Mouse (Mus musculus): ENCODE results near the gene Mybpc2. TPM values are rescaled to one million over a fixed set of nuclear protein-coding genes. Genes with fewer than 3 reads are reported as not detected.

The Mybpc2 gene
- polyA plus RNA-seq, 1 experiment from 2014 or later, result 0.22 TPM

DNA sequence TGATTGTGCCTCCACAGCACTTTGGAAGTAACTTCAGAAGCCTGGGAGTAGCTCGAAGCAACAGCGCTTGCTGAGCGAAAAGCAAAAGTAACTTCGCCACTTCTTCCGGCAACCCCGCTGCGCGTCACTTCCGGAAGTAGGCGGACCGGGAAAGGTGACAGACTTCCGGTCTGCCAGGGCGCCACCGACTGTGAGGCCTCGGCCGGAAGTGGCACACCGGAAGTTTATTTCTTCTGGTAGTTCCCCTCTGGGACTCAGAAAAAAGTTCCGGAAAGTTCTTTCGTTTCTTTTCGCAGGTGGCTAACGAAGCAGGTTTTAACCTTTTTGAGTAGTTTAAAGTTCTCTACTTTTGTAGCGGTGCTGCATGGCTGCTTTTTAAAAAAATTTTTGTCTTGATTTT is 29.4 kb upstream of the Mybpc2 start, which contains the start of gene Nr1h2:
Nr1h2 (minus strand) TSS at position 126 of the 400 bp plus-strand sequence.
- H3K27ac ChIP-seq (replicated peaks), result peak within 1 kb of the TSS; percentile 90
- under 1% methylated on average over 22 of the region's 22 CpGs for WGBS
- peaks cover 13% of the 10 kb centered on the region for H3K4me1 ChIP-seq
- H3K36me3 ChIP-seq, result peaks cover 31% of the 10 kb centered on the region
- peak; percentile 71 for ATAC-seq (ENCODE audit: low FRiP score, low read depth)
- no peaks in the 10 kb centered on the region for H3K9me3 ChIP-seq
- peaks cover 8% of the 10 kb centered on the region; the same call in 1 of the 2 replicates for H3K27me3 ChIP-seq
- H3K4me3 ChIP-seq, result peak within 1 kb of the TSS; percentile 83
- peak within 1 kb of the TSS; percentile 60 for H3K4me2 ChIP-seq (replicated peaks)
- H3K9ac ChIP-seq (replicated peaks), result peak within 1 kb of the TSS; percentile 64

DNA sequence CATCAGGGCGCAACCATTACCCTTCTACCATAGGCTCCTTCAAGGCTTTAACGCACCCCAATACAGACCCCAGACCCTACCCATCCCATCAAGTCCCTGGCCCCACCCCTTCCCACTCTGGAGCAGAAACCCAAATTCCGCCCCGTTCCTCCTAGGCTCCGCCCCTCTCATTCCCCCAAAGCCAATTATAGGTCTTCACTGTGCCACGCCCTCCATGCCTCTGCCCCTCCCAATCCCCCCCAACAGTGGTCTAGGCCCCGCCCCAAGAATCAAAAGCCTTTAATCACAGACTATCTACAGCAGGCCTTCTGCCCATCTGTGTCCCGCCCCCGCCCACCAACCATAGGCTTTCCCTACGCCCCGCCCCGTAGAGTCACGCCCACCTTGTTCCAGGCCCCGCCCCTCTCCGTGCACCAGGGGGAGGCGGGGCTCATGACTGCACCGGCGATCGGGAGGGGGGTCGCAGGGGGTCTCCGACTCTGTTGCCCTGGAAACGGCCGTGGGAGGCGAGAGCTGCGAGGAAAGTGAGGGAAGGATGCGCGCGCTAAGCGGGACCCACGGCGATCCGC is 28.8 kb upstream of the Mybpc2 start:
- H3K4me3 ChIP-seq, result peak overlapping the region; percentile 83
- H3K9ac ChIP-seq (replicated peaks), result peak overlapping the region; percentile 64
- peaks cover 8% of the 10 kb centered on the region; the same call in 1 of the 2 replicates for H3K27me3 ChIP-seq
- peak; percentile 71 for ATAC-seq (ENCODE audit: low FRiP score, low read depth)
- peaks cover 31% of the 10 kb centered on the region for H3K36me3 ChIP-seq
- under 1% methylated on average over 32 of the region's 32 CpGs for WGBS
- peak overlapping the region; percentile 90 for H3K27ac ChIP-seq (replicated peaks)
- H3K4me1 ChIP-seq, result peaks cover 13% of the 10 kb centered on the region
- no peaks in the 10 kb centered on the region for H3K9me3 ChIP-seq
- peak overlapping the region; percentile 60 for H3K4me2 ChIP-seq (replicated peaks)

DNA sequence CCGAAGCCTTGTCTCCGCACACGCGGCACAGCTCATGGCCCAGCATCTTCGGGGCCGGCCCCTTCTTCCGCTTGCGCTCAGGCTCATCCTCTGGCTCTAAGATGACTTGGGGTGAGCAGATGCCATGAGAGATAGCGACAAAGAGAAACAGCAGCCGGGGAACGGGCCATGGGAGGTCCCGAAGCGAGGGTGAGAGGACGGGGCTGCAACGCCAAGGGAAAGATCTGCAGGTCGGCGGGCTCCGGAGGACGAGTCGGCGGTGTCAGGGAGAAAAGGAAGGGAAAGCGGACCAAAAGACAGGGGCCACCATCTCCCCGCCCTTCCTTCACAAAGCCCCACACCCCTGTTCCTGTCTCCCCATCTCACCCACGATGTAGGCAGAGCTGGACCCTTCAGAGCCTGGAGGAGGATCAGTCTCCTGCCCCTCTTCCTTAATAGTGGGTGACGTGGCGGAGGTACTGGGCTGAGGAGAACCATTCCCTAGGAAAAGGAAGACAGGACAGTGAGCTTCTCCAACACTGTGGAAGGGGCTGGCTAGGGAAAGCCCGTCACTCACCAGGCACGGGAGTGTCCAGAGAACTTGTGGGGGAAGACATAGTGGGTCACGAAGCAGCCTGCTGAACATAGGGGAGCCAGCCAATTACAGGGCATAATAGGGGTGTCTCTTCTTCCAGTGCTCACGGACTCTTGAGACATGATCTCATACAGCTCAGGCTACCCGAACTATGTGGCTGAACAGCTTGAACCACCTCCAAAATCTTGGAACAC is 27.9 kb upstream of the Mybpc2 start:
- 86% methylated on average over 31 of the region's 31 CpGs for WGBS
- peak overlapping the region; percentile 83; the same call in 1 of the 2 replicates for H3K4me3 ChIP-seq
- H3K4me2 ChIP-seq (replicated peaks), result peak overlapping the region; percentile 60
- H3K9me3 ChIP-seq, result no peaks in the 10 kb centered on the region
- H3K27ac ChIP-seq (replicated peaks), result no peak overlapping the region
- ATAC-seq (ENCODE audit: low FRiP score, low read depth), result no peak
- H3K4me1 ChIP-seq, result peaks cover 21% of the 10 kb centered on the region
- H3K27me3 ChIP-seq, result peaks cover 8% of the 10 kb centered on the region; the same call in 1 of the 2 replicates
- H3K9ac ChIP-seq (replicated peaks), result no peak overlapping the region
- peaks cover 31% of the 10 kb centered on the region for H3K36me3 ChIP-seq

DNA sequence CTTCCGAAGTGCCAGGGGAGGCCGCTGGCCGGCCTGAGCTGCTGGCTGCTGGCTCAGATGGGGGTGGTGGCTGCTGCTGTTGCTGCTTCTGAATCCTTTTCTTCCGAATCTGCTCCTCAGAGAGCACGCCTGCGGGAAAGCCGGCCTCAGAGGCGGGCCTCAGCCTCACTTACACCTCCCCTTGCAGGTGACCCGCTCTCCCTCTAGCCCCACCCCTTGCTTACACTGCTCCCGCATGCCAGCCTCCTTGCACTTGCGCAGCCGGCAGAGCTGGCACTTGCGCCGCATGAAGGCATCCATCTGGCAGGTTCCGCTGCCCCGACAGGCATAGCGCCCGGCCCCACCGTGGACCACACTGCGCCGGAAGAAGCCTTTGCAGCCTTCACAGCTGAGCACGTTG is 27.3 kb upstream of the Mybpc2 start:
- Histone ChIP-seq H3K36me3 (peaks cover 31% of the 10 kb centered on the region), H3K27ac (replicated peaks) (no peak overlapping the region), H3K4me1 (peaks cover 26% of the 10 kb centered on the region), H3K27me3 (peaks cover 8% of the 10 kb centered on the region; the same call in 1 of the 2 replicates), H3K9ac (replicated peaks) (no peak overlapping the region), H3K9me3 (no peaks in the 10 kb centered on the region), H3K4me3 (no peak overlapping the region), H3K4me2 (replicated peaks) (no peak overlapping the region)
- no peak for ATAC-seq (ENCODE audit: low FRiP score, low read depth)
- 83% methylated on average over 22 of the region's 22 CpGs for WGBS

GRCm38 (mm10) chr7:44551301-44551700 is 26.8 kb upstream of the Mybpc2 start:
- no peak for ATAC-seq (ENCODE audit: low FRiP score, low read depth)
- Histone ChIP-seq H3K27me3 (peaks cover 8% of the 10 kb centered on the region; the same call in 1 of the 2 replicates), H3K9me3 (no peaks in the 10 kb centered on the region), H3K4me3 (no peak overlapping the region), H3K4me2 (replicated peaks) (no peak overlapping the region), H3K27ac (replicated peaks) (no peak overlapping the region), H3K9ac (replicated peaks) (no peak overlapping the region), H3K36me3 (peaks cover 31% of the 10 kb centered on the region), H3K4me1 (peaks cover 26% of the 10 kb centered on the region)
- 94% methylated on average over 21 of the region's 21 CpGs for WGBS

DNA sequence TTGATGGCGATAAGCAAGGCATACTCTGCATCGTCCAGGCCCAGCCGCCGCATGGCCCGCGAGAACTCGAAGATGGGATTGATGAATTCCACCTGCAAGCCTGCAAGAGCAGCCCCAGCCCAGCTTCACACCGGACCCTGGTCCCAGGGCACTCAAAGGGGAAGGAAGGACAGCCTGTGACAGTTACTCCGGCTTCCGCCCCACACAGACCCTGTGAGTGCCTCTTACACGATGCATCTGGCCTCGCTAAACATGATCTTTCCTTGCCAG is 25.9 kb upstream of the Mybpc2 start:
- H3K9ac ChIP-seq (replicated peaks), result no peak overlapping the region
- H3K4me1 ChIP-seq, result peaks cover 26% of the 10 kb centered on the region
- WGBS, result 96% methylated on average over 12 of the region's 12 CpGs
- no peak overlapping the region for H3K4me2 ChIP-seq (replicated peaks)
- no peak for ATAC-seq (ENCODE audit: low FRiP score, low read depth)
- H3K9me3 ChIP-seq, result no peaks in the 10 kb centered on the region
- H3K36me3 ChIP-seq, result peaks cover 31% of the 10 kb centered on the region
- H3K27me3 ChIP-seq, result 0 out of 2 replicates have a peak, but pooled peaks cover 2% of the 10 kb centered on the region
- H3K27ac ChIP-seq (replicated peaks), result no peak overlapping the region
- no peak overlapping the region for H3K4me3 ChIP-seq

DNA sequence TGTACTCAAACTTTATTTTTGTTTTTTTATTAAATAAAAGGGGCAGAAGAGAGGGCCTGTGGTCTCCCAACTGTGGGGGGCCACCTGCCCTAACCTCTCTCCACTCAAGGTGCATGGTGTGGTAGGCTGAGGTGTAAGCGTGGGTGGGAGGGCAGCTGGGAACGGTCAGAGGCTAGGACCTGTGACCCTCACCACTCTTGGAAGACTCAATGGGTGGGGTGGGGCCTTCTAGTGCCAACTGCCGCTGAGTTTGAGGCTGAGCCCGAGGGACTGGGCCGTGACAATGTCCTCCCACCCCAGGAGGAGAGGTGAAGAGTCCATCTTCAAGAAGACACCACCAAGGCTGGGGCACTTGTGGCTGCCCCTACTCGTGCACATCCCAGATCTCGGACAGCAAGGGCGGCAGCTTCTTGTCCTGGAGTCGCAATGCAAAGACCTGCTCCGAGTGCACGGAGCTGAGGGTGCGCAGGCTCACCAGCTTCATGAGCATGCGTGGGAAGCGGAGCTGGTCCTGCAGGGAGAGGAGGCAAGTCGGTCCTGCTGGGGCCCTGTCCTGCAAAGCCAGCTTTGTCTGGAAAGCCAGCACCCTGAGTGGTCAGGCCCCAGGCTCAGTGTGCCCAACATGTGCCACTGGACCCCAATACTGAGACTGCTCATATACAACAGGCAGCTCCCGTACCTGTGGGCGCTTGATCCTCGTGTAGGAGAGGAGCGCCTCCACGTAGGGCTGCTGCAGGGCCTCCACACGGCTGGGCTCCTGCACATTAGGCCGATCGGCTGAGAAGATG is 25.4 kb upstream of the Mybpc2 start:
- no peak for ATAC-seq (ENCODE audit: low FRiP score, low read depth)
- Histone ChIP-seq H3K27me3 (no peaks in the 10 kb centered on the region), H3K9me3 (no peaks in the 10 kb centered on the region), H3K4me2 (replicated peaks) (no peak overlapping the region), H3K4me1 (peaks cover 26% of the 10 kb centered on the region), H3K27ac (replicated peaks) (no peak overlapping the region), H3K36me3 (peaks cover 31% of the 10 kb centered on the region), H3K9ac (replicated peaks) (no peak overlapping the region), H3K4me3 (no peak overlapping the region)
- WGBS, result 95% methylated on average over 23 of the region's 23 CpGs

DNA sequence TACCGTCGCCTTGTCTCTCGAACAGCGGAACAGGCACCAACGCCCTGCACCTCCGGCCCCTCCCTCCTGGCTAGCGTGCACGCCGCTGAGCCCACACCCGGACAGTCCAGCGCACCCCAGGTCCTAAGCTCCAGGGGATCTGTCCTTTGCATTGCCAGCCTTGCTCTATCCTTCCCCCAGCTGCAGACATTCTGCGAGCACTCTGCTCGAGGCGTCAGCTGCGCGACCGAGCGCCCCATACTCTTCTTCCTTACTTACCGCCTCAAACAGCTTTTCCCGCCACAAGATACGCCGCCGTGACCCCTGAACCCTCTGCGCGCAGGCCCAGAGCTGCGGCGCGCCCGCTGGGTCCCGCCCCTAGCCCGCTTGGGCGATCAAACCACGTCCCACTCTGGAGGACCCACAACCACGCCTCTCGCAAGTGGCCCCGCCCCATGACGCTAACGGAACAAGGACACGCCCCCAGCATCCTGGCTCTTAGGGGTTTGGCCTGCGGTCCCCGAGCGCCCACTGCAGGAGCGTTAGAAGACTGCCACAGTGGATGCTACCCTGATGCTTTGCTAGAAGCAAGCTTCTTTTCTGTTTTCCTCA is 24.1 kb upstream of the Mybpc2 start, which contains the start of gene Pold1:
Pold1 (minus strand) TSS at position 353 of the 591 bp plus-strand sequence.
- H3K27ac ChIP-seq (replicated peaks), result peak within 1 kb of the TSS; percentile 16; the same call in 1 of the 2 replicates
- H3K4me3 ChIP-seq, result peak within 1 kb of the TSS; percentile 64
- H3K9me3 ChIP-seq, result no peaks in the 10 kb centered on the region
- peak within 1 kb of the TSS; percentile 67 for H3K9ac ChIP-seq (replicated peaks)
- H3K4me2 ChIP-seq (replicated peaks), result peak within 1 kb of the TSS; percentile 87
- peaks cover 31% of the 10 kb centered on the region for H3K36me3 ChIP-seq
- ATAC-seq (ENCODE audit: low FRiP score, low read depth), result peak; percentile 91
- peaks cover 23% of the 10 kb centered on the region for H3K4me1 ChIP-seq
- H3K27me3 ChIP-seq, result no peaks in the 10 kb centered on the region
- under 1% methylated on average over 43 of the region's 43 CpGs for WGBS

DNA sequence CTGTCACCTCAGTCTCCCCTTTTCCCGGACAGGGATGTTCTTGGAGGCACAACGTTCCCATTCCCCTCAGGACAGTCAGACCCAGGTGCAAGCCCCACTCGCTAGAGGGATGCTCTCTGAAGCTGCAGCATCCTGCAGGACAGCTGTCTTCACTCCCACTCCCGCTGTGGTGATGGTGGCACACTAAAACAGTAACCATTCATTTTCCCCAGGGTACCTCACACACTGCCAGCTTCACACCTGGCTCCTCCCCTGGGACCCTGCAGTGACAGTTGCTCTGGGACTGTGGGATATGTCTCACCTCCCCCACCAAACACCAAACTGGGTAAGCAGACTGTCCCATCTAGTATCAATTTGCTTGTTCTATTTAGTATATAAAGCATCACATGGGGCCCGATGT is 23.3 kb upstream of the Mybpc2 start:
- Histone ChIP-seq H3K4me2 (replicated peaks) (peak overlapping the region; percentile 87), H3K27me3 (no peaks in the 10 kb centered on the region), H3K4me1 (peaks cover 18% of the 10 kb centered on the region), H3K9me3 (no peaks in the 10 kb centered on the region), H3K4me3 (peak overlapping the region; percentile 64), H3K36me3 (peaks cover 31% of the 10 kb centered on the region), H3K27ac (replicated peaks) (no peak overlapping the region), H3K9ac (replicated peaks) (peak overlapping the region; percentile 67)
- WGBS, result 29% methylated on average over 5 of the region's 5 CpGs
- ATAC-seq (ENCODE audit: low FRiP score, low read depth), result no peak

DNA sequence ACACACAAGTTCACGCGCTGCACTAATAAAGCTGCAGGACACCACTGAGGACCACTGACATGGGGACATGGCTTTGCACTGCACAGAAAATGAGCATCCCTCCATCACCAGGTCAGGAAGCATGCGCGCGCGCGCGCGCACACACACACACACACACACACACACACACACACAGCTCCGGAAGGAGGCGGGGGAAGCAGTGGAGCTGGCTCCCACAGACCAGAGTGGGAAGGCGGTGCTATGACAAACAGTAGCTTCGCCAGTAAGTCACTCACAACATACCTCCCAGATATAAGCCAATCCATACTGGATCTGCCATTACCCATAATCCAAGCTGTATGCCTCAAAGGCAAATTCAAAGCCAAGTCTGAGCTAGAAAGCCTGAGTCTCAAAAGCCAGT is 22.6 kb upstream of the Mybpc2 start:
- Histone ChIP-seq H3K9me3 (no peaks in the 10 kb centered on the region), H3K36me3 (peaks cover 35% of the 10 kb centered on the region), H3K9ac (replicated peaks) (peak overlapping the region; percentile 67; the same call in 1 of the 2 replicates), H3K4me1 (peaks cover 14% of the 10 kb centered on the region), H3K4me3 (no peak overlapping the region), H3K27ac (replicated peaks) (no peak overlapping the region), H3K27me3 (no peaks in the 10 kb centered on the region), H3K4me2 (replicated peaks) (peak overlapping the region; percentile 87)
- 98% methylated on average over 11 of the region's 13 CpGs for WGBS
- ATAC-seq (ENCODE audit: low FRiP score, low read depth), result no peak

DNA sequence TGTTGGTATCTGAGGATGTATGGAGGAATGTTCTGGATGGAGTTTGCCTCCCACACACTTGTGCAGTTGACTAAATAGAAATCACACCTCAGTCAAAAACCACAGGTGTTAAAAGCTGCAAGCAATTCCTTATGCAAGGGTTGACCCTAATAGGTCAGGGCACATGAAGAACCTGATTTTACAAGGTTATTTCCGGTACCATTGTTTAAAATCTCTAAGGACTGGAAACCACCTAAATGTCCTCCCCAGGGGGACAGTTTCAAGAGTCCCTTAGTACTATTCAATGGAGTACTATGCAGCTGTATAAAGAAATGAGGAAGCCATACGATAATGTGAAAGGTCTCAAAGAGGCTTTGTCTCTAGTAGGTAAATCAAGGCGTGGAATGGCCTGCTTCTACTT is 21.8 kb upstream of the Mybpc2 start:
- peaks cover 35% of the 10 kb centered on the region for H3K36me3 ChIP-seq
- ATAC-seq (ENCODE audit: low FRiP score, low read depth), result no peak
- no peaks in the 10 kb centered on the region for H3K27me3 ChIP-seq
- H3K4me2 ChIP-seq (replicated peaks), result no peak overlapping the region
- no peak overlapping the region for H3K9ac ChIP-seq (replicated peaks)
- no peak overlapping the region for H3K27ac ChIP-seq (replicated peaks)
- WGBS, result 92% methylated on average over 3 of the region's 3 CpGs
- no peaks in the 10 kb centered on the region for H3K9me3 ChIP-seq
- H3K4me1 ChIP-seq, result peaks cover 14% of the 10 kb centered on the region
- H3K4me3 ChIP-seq, result no peak overlapping the region

Data from midbrain, embryonic 12.5 days (tissue).